Mouse (Mus musculus): ENCODE measurements around the gene BC034090. TPM values are rescaled to one million over a fixed set of nuclear protein-coding genes. Genes with fewer than 3 reads are reported as not detected.

Gene BC034090
- total RNA-seq, 2 experiments from 2014 or later, result 9.5 to 9.7 TPM

Other genes with a start within 250 kb of the BC034090 start
- 10 to 100 TPM; 45.6 to 62.4 TPM for gene Ier5, start 144.8 kb downstream of the BC034090 start, total RNA-seq (2021)
- 1 to 10 TPM; 2.2 to 2.5 TPM for gene Mr1, start 97.6 kb downstream of the BC034090 start, total RNA-seq (2021)
- 100 to 1,000 TPM; 110 to 115 TPM for gene Stx6, start 85.7 kb downstream of the BC034090 start, total RNA-seq (2021)
- 10 to 100 TPM; 77.5 to 87.5 TPM for gene Xpr1, start 173.0 kb upstream of the BC034090 start, total RNA-seq (2021)

Data from left cerebral cortex, postnatal 25 days (tissue).